Mouse (Mus musculus) liver, embryonic 14.5 days (tissue): ENCODE results near the gene Gss.

Experiments used
- CTCF ChIP-seq: IDR thresholded peaks from 2 replicates; pipeline ENCODE4 v1.5.1; 2016; ENCODE audit warnings: antibody characterized with exemption, low read depth, control low read depth
- EP300 ChIP-seq: IDR thresholded peaks from 2 replicates; pipeline ENCODE4 v1.6.1; 2016; ENCODE audit warnings: antibody characterized with exemption, low read depth

- no peak for TF ChIP-seq CTCF
- TF ChIP-seq EP300, result peak; percentile 68; the same call in 1 of the 2 replicates
Measured at GRCm38 (mm10) chr2:155604560-155605235, 12.1 kb upstream of the Gss start.
